Mouse (Mus musculus) myocyte (in vitro differentiated cells): ENCODE measurements around the gene Gsta1.
"Not testable (repeated sequence)": the region's sequence is repeated elsewhere in the genome, so short reads cannot be mapped to it uniquely, and the experiment has no call there.

Experiments used
- CEBPB ChIP-seq: IDR thresholded peaks from 2 replicates; pipeline ENCODE4 v1.6.1; 2011; ENCODE audit warnings: mild to moderate bottlenecking, moderate library complexity; ENCODE audit not compliant: poor library complexity, insufficient read depth, severe bottlenecking
- E2F4 ChIP-seq: IDR thresholded peaks from one replicate; pipeline ENCODE4 v1.6.1; 2011; ENCODE audit warnings: mild to moderate bottlenecking, control low read depth, moderate library complexity; ENCODE audit not compliant: insufficient read depth
- MAX ChIP-seq: IDR thresholded peaks from one replicate; pipeline ENCODE4 v1.6.1; 2011; ENCODE audit warnings: low read depth, mild to moderate bottlenecking, control low read depth
- MYOD1 ChIP-seq, 3 experiments: IDR thresholded peaks; one replicate each; pipeline ENCODE4 v1.6.1; 2011; ENCODE audit warnings: control low read depth in 2 of 3, low read depth in 2 of 3, mild to moderate bottlenecking in 2 of 3, moderate library complexity in 1 of 3; ENCODE audit not compliant: insufficient read length in 2 of 3, control insufficient read depth in 1 of 3
- MYOG ChIP-seq, 3 experiments: IDR thresholded peaks; one replicate each; pipeline ENCODE4 v1.6.1; 2011; ENCODE audit warnings: control low read depth in 2 of 3, low read depth in 2 of 3, mild to moderate bottlenecking in 2 of 3; ENCODE audit not compliant: insufficient read length in 2 of 3, control insufficient read depth in 1 of 3, insufficient read depth in 1 of 3
- POLR2A ChIP-seq: IDR thresholded peaks from one replicate; pipeline ENCODE4 v1.6.1; 2011; ENCODE audit warnings: low read depth, mild to moderate bottlenecking, control low read depth, moderate library complexity; ENCODE audit not compliant: insufficient read length
- POLR2AphosphoS2 ChIP-seq: IDR thresholded peaks from one replicate; pipeline ENCODE4 v1.6.1; 2011; ENCODE audit warnings: low read depth, control low read depth; ENCODE audit not compliant: insufficient read length
- REST ChIP-seq: IDR thresholded peaks from one replicate; pipeline ENCODE4 v1.6.1; 2011; ENCODE audit warnings: mild to moderate bottlenecking, control low read depth, moderate library complexity; ENCODE audit not compliant: insufficient read depth, insufficient read length
- SRF ChIP-seq: IDR thresholded peaks from one replicate; pipeline ENCODE4 v1.6.1; 2011; ENCODE audit warnings: low read depth; ENCODE audit not compliant: control insufficient read depth, insufficient read length
- TCF12 ChIP-seq: IDR thresholded peaks from one replicate; pipeline ENCODE4 v1.6.1; 2011; ENCODE audit warnings: mild to moderate bottlenecking, control low read depth; ENCODE audit not compliant: poor library complexity, insufficient read depth, severe bottlenecking
- TCF3 ChIP-seq: IDR thresholded peaks from one replicate; pipeline ENCODE4 v1.6.1; 2011; ENCODE audit warnings: low read depth, control low read depth; ENCODE audit not compliant: insufficient read length
- USF1 ChIP-seq: IDR thresholded peaks from one replicate; pipeline ENCODE4 v1.6.1; 2011; ENCODE audit warnings: low read depth, mild to moderate bottlenecking, control low read depth, moderate library complexity

DNA sequence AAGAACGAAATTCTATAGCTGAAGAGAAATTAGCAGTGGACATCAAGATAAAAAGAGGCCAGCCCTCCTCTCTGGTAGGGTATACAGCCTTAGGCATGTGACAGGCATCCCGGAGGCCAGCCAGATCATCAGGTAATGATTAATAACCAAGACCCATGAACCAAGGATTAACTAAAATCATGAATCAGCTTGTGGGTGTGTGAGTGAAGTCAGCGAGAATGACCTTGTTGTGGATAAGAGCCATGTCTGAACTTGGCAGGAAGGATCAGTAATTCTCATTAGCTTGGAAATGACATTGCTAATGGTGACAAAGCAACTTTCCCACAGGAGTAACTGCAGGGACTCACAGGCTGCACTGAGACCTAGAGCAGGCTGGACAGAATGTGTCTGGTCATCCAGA, 798 bp upstream of the Gsta1 start:
- not testable (repeated sequence) for TF ChIP-seq CEBPB; POLR2AphosphoS2; E2F4; MAX; POLR2A; MYOG (IDR thresholded peaks at IDR 0.05; ENCODE audit: control insufficient read depth in 1 of 3, insufficient read depth in 1 of 3, insufficient read length in 2 of 3, low read depth in 2 of 3); MYOD1 (IDR thresholded peaks at IDR 0.05; ENCODE audit: control insufficient read depth in 1 of 3, insufficient read length in 2 of 3, low read depth in 2 of 3); TCF12; USF1; TCF3; SRF; REST
